Mouse (Mus musculus) layer of hippocampus, postnatal 36 days (tissue): ENCODE data around the gene Ythdc1. TPM values are rescaled to one million over a fixed set of nuclear protein-coding genes. Genes with fewer than 3 reads are reported as not detected.
A peak's percentile ranks its signal among the peaks of the same experiment; 100 is the strongest.
"Not testable (repeated sequence)": the region's sequence is repeated elsewhere in the genome, so short reads cannot be mapped to it uniquely, and the experiment has no call there.

ENCODE experiments used
- DNase-seq, 2 experiments: peaks; one replicate each; pipeline ENCODE4 v3.0.0; 2022
- total RNA-seq, 2 experiments: library from RNA; stranded (reverse); gene quantifications; 2 replicates each; pipeline ENCODE4 v1.2.3; 2021

Ythdc1 gene
- total RNA-seq = 10 to 100 TPM; 67.3 to 68.1 TPM

GRCm38 (mm10) chr5:86803962-86804940, at the start of gene Ythdc1:
Ythdc1 (plus strand) TSS chr5:86804221.
- peak; percentile 92 to 95 for DNase-seq

GRCm38 (mm10) chr5:86769015-86769658, 34.9 kb upstream of the Ythdc1 start:
- DNase-seq = no peak

GRCm38 (mm10) chr5:86771010-86771409, 33.0 kb upstream of the Ythdc1 start:
- no peak for DNase-seq

GRCm38 (mm10) chr5:86776941-86777340, 27.1 kb upstream of the Ythdc1 start:
- no peak for DNase-seq

- DNase-seq = no peak
Measured at GRCm38 (mm10) chr5:86778471-86778870, 25.6 kb upstream of the Ythdc1 start.

- no peak for DNase-seq
Measured at GRCm38 (mm10) chr5:86783059-86783458, 21.0 kb upstream of the Ythdc1 start.

GRCm38 (mm10) chr5:86784205-86784604, 19.8 kb upstream of the Ythdc1 start:
- DNase-seq = no peak

- no peak for DNase-seq
Measured at GRCm38 (mm10) chr5:86786798-86787197, 17.2 kb upstream of the Ythdc1 start.

GRCm38 (mm10) chr5:86789954-86790353, 14.1 kb upstream of the Ythdc1 start:
- no peak for DNase-seq

- DNase-seq = no peak
Measured at GRCm38 (mm10) chr5:86792249-86792648, 11.8 kb upstream of the Ythdc1 start.

GRCm38 (mm10) chr5:86792807-86793206, 11.2 kb upstream of the Ythdc1 start:
- DNase-seq = no peak

- DNase-seq = no peak
Measured at GRCm38 (mm10) chr5:86816795-86817194, 12.8 kb downstream of the Ythdc1 start.

- not testable (repeated sequence) for DNase-seq
Measured at GRCm38 (mm10) chr5:86836378-86836777, 32.4 kb downstream of the Ythdc1 start.

- no peak for DNase-seq
Measured at GRCm38 (mm10) chr5:86838110-86838509, 34.1 kb downstream of the Ythdc1 start.

GRCm38 (mm10) chr5:86839472-86839871, 35.5 kb downstream of the Ythdc1 start:
- no peak for DNase-seq

- no peak for DNase-seq
Measured at GRCm38 (mm10) chr5:86840207-86840606, 36.2 kb downstream of the Ythdc1 start.

- not testable (repeated sequence) for DNase-seq
Measured at GRCm38 (mm10) chr5:86841261-86841660, 37.2 kb downstream of the Ythdc1 start.

GRCm38 (mm10) chr5:86850104-86850503, 46.1 kb downstream of the Ythdc1 start:
- no peak for DNase-seq

- DNase-seq = no peak
Measured at GRCm38 (mm10) chr5:86851658-86852057, 47.6 kb downstream of the Ythdc1 start.

GRCm38 (mm10) chr5:86856505-86856904, 52.5 kb downstream of the Ythdc1 start:
- not testable (repeated sequence) for DNase-seq

GRCm38 (mm10) chr5:86857682-86858081, 53.7 kb downstream of the Ythdc1 start:
- DNase-seq = no peak

- no peak for DNase-seq
Measured at GRCm38 (mm10) chr5:86858336-86858735, 54.3 kb downstream of the Ythdc1 start.

GRCm38 (mm10) chr5:86871877-86872276, 67.9 kb downstream of the Ythdc1 start:
- DNase-seq = no peak
